Mouse (Mus musculus) NIH3T3 (cell line): ENCODE measurements at regions not wholly inside any gene's neighbourhood (a gene's known extent, or its start where the extent isn't known, plus 50 kb on each side); places are given as distances from the start of the nearest gene placed in this dataset.

ENCODE experiments used
- DNase-seq: peaks from one replicate; pipeline ENCODE4 v3.0.0-alpha.2; 2012; ENCODE audit warnings: low read depth

DNA sequence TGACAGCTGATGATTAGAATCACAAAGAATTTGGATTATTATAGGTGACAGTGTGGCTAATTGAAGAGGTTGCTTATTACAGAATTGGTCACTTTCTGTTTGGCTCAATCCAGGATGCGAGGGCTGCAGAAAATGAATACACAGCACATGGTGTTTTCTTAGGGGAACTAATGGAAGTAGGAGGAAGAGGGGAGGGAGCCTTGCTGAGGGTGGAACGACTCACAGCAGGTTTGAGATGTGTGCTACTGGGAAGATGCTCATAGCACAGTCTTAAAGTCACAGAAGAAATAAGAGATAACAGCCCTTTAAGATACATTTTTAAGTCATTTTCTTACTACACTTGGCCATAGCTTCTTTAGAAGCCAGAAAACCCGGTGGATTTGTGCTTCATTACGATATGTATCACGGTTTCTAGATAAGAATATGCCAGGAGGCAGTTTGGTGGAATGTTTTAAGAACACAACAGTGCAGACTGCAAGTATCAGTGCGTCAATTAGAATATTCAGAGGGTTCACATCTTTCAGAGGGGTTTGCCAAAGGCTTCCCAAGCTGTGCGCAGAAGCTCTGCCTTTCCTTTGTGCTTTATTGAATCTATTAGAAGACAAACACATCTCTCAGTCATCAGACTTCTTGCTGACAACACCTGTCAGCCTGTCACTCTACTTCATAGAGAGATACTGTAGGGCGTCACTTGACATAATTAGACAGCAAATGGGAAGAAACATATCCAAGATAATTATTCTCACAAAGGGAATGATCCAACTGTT lies 853.7 kb downstream of the Otol1 start:
- DNase-seq, result no peak

DNA sequence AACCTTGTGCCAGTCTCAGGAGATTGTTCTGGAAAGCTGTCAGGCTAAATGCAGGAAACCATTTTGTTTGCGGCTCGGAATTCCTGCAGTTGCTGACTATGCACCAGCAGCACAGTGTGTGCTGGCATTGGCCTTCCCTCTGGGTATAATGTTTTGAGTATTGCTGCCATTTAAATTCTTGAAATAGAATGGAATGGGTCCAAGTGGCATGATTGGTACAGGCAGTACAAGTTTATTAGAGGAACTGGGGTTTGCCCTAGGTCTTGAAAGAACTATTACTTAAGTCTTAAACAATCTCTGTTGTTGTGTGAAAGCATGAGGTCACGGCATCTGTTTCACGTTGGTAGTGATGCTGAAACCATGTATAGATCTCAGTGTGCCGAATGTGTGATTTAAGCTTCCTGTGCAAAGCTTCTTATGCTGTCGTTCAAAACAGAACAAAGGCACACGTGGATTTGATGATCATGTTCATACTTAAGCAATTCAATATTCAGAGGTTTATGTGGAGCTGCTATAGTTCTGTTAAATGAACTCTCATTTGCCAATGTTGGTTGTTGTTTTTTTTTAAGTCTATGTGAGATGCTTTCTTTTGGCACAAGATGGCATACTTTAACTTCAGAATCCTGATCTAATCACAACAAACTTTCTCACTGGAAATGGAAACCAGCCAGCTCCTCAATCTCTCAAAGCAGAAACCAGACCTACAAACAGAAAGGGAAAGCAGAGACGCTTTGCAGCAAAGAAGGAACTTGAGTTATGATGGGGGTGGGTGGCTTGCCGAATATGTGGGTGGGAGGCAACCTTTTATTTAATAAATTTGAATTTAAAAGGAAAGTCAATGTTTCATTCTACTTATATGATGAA lies 866.5 kb downstream of the Otol1 start:
- DNase-seq, result peak; percentile 59

DNA sequence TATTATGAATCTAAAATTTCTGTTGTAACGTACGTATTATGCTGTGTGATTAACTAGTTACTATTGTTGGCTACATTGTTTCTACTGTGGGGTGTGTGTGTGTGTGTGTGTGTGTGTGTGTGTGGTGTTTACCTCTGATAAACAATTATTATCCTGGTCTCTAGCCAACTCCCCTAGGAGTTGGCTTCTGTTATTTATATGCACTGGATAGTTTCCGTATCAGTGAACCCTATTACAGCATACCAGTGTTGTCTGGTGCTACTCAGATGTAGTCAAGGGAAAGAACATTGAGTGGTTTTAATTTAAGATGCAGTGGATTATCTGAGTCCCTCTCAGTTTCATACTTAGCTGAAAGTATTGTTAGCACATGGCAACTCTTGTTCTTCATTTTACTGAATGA lies 867.2 kb downstream of the Otol1 start:
- no peak for DNase-seq
